ENCODE assay signal across 8 mouse cellular contexts in the genomic region with DNA sequence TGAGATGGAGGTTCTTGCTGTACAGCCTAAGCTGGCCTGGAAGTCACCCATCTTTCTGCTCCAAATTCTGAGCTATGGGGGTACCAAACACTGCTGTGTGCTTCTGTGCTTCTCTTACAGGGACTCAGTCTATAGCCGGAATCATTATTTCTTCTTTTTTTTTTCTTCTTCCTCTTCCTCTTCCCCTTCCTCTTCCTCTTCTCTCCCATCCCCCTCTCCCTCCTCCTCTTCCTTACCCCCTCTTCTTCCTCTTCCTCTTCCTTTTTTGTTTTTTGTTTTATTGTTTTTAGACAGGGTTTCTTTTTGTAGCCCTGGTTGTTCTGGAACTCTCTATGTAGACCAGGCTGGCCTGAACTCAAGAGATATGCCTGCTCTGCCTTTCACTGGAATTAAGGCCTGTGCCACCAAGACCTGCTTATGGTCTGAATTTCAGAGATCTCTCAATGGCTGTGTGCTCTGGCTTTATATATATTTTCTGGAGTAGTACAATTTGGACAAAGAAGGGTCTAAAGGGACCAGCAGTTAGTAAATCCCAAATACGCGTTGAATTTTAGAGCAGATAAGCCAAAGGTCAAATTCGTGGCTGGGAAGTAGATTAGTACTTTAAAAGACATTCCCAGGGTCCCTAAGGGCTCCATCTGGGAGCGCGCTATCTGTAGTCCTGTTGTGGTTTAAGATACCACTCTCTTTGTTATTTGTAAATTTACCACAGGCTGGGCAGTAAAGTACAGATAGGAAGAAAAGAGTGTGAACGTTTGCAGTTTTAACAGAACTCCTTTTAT. TPM values are rescaled to one million over a fixed set of nuclear protein-coding genes. Genes with fewer than 3 reads are reported as not detected.
A peak's percentile ranks its signal among the peaks of the same experiment; 100 is the strongest.
DNase-seq lines count a peak whose midpoint lies in the region; ATAC-seq and TF ChIP-seq lines count a peak whose summit lies in the region.

No protein-coding gene starts in this region.

- TF ChIP-seq EP300 in liver, embryonic 14.5 days (IDR thresholded peaks at IDR 0.05; ENCODE audit: low read depth), result peak; percentile 36; the same call in 1 of the 2 replicates

- TF ChIP-seq CTCF in gastrocnemius, adult 2 months (IDR thresholded peaks at IDR 0.05), result no peak
- no peak for TF ChIP-seq CTCF in liver, embryonic 14.5 days (IDR thresholded peaks at IDR 0.05; ENCODE audit: low read depth)

- H3K4me1 ChIP-seq in liver, embryonic 14.5 days (replicated peaks; ENCODE audit: control insufficient read depth in 2 of 2, insufficient read depth in 2 of 2, low read length in 1 of 2), result peaks cover 16 to 18% of the 10 kb centered on the region in 2 experiments

- peak overlapping the region; percentile 64 for H3K9ac ChIP-seq in liver, embryonic 14.5 days (replicated peaks)

- DNase-seq in gastrocnemius, adult 2 months, result no peak
- no peak for DNase-seq in gastrocnemius, adult 8-10 months (ENCODE audit: low spot score in 2 of 2)
- peak; percentile 15 for DNase-seq in thymus, postnatal 14 days
- no peak for DNase-seq in thymus, postnatal 25 days
- no peak for DNase-seq in liver, embryonic 14.5 days (ENCODE audit: low read depth in 3 of 3, low spot score in 3 of 3)
- DNase-seq in frontal cortex, adult 2 months (ENCODE audit: extremely low spot score in 1 of 2, low spot score in 1 of 2), result no peak
- DNase-seq in right cerebral cortex, postnatal 10 days (ENCODE audit: low spot score in 2 of 2), result no peak
- DNase-seq in layer of hippocampus, postnatal 25 days (ENCODE audit: extremely low spot score in 1 of 2, low spot score in 1 of 2), result no peak

- peak overlapping the region; percentile 97 for H3K27ac ChIP-seq in gastrocnemius, adult 2 months
- H3K27ac ChIP-seq in liver, embryonic 14.5 days, result peak overlapping the region; percentile 91

- no peaks in the 10 kb centered on the region for H3K27me3 ChIP-seq in liver, embryonic 14.5 days (ENCODE audit: control insufficient read depth, insufficient read depth, low read length)

- H3K36me3 ChIP-seq in liver, embryonic 14.5 days (replicated peaks; ENCODE audit: control insufficient read depth, insufficient read depth, low read depth), result peaks cover 24% of the 10 kb centered on the region

- no peak for ATAC-seq in liver, embryonic 14.5 days (ENCODE audit: insufficient read depth)

- WGBS in liver, embryonic 14.5 days (ENCODE audit: insufficient replicate concordance), result 20% methylated on average over 7 of the region's 7 CpGs

- intact Hi-C loops in gastrocnemius, adult 2 months (cut with DNase I), result loop anchor here (2.0 kb wide), 2 partner anchors 83 to 101 kb away; no protein-coding TSS in a partner anchor

- H3K4me2 ChIP-seq in liver, embryonic 14.5 days (ENCODE audit: low read depth), result peak overlapping the region; percentile 90

- peak overlapping the region; percentile 86 for H3K4me3 ChIP-seq in gastrocnemius, adult 2 months
- peak overlapping the region in 1 of 2 experiments; percentile 86; a peak in 2 of 4 replicates for H3K4me3 ChIP-seq in liver, embryonic 14.5 days (ENCODE audit: insufficient read depth in 1 of 2, low read depth in 2 of 2, low read length in 2 of 2)

- no peaks in the 10 kb centered on the region for H3K9me3 ChIP-seq in liver, embryonic 14.5 days (ENCODE audit: control insufficient read depth, low read length)

RNA-seq across cellular contexts. Expression of gene Tfrc, which starts 1.0 kb away (rescaled TPM):
- 100 to 1,000 TPM in 1 of 2 experiments, 10 to 100 TPM in 1; 77.4 to 174 TPM for total RNA-seq in gastrocnemius, adult 2 months (2021)
- total RNA-seq in gastrocnemius, adult 8-10 months (2022), result 10 to 100 TPM; 46.2 to 82.1 (median 70.2) TPM
- polyA plus RNA-seq in liver, embryonic 14.5 days (2012; rRNA removed), result 157 and 235 TPM in 2 replicates
- polyA plus RNA-seq in liver, embryonic 14.5 days (2014; fragmentation: Nextera tagmentation; extraction: Ambion mirVana), result 388 and 433 TPM in 2 replicates
- polyA plus RNA-seq in frontal cortex, adult 2 months (2012; rRNA removed), result 86.9 and 96.3 TPM in 2 replicates
- 10 to 100 TPM; 59.3 to 67.3 TPM for total RNA-seq in layer of hippocampus, postnatal 25 days (2021)

RNA-seq across cellular contexts. Expression of gene Tnk2, which starts 35.9 kb away (rescaled TPM):
- 10 to 100 TPM; 48.4 to 54.4 TPM for total RNA-seq in gastrocnemius, adult 2 months (2021)
- 10 to 100 TPM; 43.7 to 58.1 (median 46.2) TPM for total RNA-seq in gastrocnemius, adult 8-10 months (2022)
- polyA plus RNA-seq in liver, embryonic 14.5 days (2012; rRNA removed), result 15.3 and 19.4 TPM in 2 replicates
- 3.8 and 4.6 TPM in 2 replicates for polyA plus RNA-seq in liver, embryonic 14.5 days (2014; fragmentation: Nextera tagmentation; extraction: Ambion mirVana)
- polyA plus RNA-seq in frontal cortex, adult 2 months (2012; rRNA removed), result 175 and 204 TPM in 2 replicates
- 100 to 1,000 TPM; 163 to 165 TPM for total RNA-seq in layer of hippocampus, postnatal 25 days (2021)
